Mouse (Mus musculus) hindbrain, embryonic 13.5 days (tissue): ENCODE measurements around the gene Klc2. TPM values are rescaled to one million over a fixed set of nuclear protein-coding genes. Genes with fewer than 3 reads are reported as not detected.
"Not testable (repeated sequence)": the region's sequence is repeated elsewhere in the genome, so short reads cannot be mapped to it uniquely, and the experiment has no call there.

Experiments
- ATAC-seq: fragments of 200-750 bp; cut with Nextera tagmentation; 2 replicates; pipeline ENCODE4 v1.8.0; 2017; ENCODE audit warnings: moderate TSS enrichment; ENCODE audit not compliant: low FRiP score
- H3K27ac ChIP-seq: fragments of 300-500 bp; sonication (generic); 2 replicates; pipeline ENCODE4 v1.5.1; 2015; ENCODE audit warnings: inconsistent platforms, mild to moderate bottlenecking, moderate library complexity
- H3K27me3 ChIP-seq: fragments of 300-500 bp; sonication (generic); 2 replicates; pipeline ENCODE4 v1.6.1; 2015; ENCODE audit warnings: mild to moderate bottlenecking, inconsistent platforms
- H3K36me3 ChIP-seq: fragments of 300-500 bp; sonication (generic); 2 replicates; pipeline ENCODE4 v1.6.1; 2015; ENCODE audit warnings: mild to moderate bottlenecking, inconsistent platforms
- H3K4me1 ChIP-seq: fragments of 300-500 bp; sonication (generic); replicated peaks from 2 replicates; pipeline ENCODE4 v1.6.1; 2015; ENCODE audit warnings: inconsistent platforms
- H3K4me2 ChIP-seq: fragments of 300-500 bp; sonication (generic); 2 replicates; pipeline ENCODE4 v1.6.1; 2015; ENCODE audit warnings: inconsistent platforms, mild to moderate bottlenecking, moderate library complexity
- H3K4me3 ChIP-seq: fragments of 300-500 bp; sonication (generic); 2 replicates; pipeline ENCODE4 v1.5.1; 2015; ENCODE audit warnings: mild to moderate bottlenecking, inconsistent platforms
- H3K9ac ChIP-seq: fragments of 300-500 bp; sonication (generic); 2 replicates; pipeline ENCODE4 v1.6.1; 2015; ENCODE audit warnings: mild to moderate bottlenecking, inconsistent platforms
- H3K9me3 ChIP-seq: fragments of 300-500 bp; sonication (generic); 2 replicates; pipeline ENCODE4 v1.6.1; 2016; ENCODE audit warnings: inconsistent platforms
- WGBS: fragments of 180-500 bp; shearing (Covaris S2); methylation state at CpG from one replicate; pipeline ENCODE4 v1.1.7; 2015; 5-methylcytosine and 5-hydroxymethylcytosine counted together
- polyA plus RNA-seq: library from polyadenylated mRNA; unstranded; fragments of >200 nt; fragmentation: Nextera tagmentation; extraction: Ambion mirVana; gene quantifications from 2 replicates; pipeline ENCODE4 v1.2.1, GENCODE M21; 2015

Gene Klc2
- polyA plus RNA-seq: 73.4 and 76.7 TPM in 2 replicates

DNA sequence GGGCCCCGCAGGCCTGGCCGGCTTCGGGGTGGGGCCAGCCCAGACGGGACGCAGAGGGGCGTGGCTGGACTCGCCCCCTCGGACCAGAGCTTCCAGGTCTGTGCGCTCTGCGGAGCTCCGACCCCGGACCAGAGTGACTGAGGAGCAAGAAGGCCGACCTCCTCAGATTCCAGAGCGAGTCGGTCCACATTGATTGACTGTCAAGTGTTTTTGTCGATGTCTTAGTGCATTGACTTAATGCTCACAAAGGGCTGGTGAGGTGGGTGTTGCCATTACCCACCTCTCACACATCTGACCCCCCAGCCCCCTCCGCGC, at the start of gene Klc2:
Gene Klc2 (minus strand): TSS at position 177 of the 315 bp plus-strand sequence.
- H3K4me1 ChIP-seq: peaks cover 26% of the 10 kb centered on the region
- peak within 1 kb of the TSS; percentile 90 for H3K4me3 ChIP-seq
- H3K36me3 ChIP-seq: peaks cover 17% of the 10 kb centered on the region
- WGBS: 1% methylated on average over 18 of the region's 18 CpGs
- H3K9ac ChIP-seq: peak within 1 kb of the TSS; percentile 94
- peak within 1 kb of the TSS; percentile 94 for H3K27ac ChIP-seq
- peak; percentile 50 for ATAC-seq
- no peaks in the 10 kb centered on the region for H3K27me3 ChIP-seq
- peak within 1 kb of the TSS; percentile 93 for H3K4me2 ChIP-seq
- H3K9me3 ChIP-seq: no peaks in the 10 kb centered on the region

- no peak for ATAC-seq
- H3K27ac ChIP-seq: no peak overlapping the region; the same call in 1 of the 2 replicates
- H3K9me3 ChIP-seq: no peaks in the 10 kb centered on the region
- H3K4me1 ChIP-seq: no peaks in the 10 kb centered on the region
- H3K36me3 ChIP-seq: peaks cover 3% of the 10 kb centered on the region; the same call in 1 of the 2 replicates
- no peak overlapping the region for H3K9ac ChIP-seq
- no peak overlapping the region for H3K4me3 ChIP-seq
- 95% methylated on average over 4 of the region's 4 CpGs for WGBS
- H3K27me3 ChIP-seq: no peaks in the 10 kb centered on the region
- no peak overlapping the region for H3K4me2 ChIP-seq
These were observed 49.1 kb upstream of the Klc2 start for GRCm38 (mm10) chr19:5167477-5167876.

GRCm38 (mm10) chr19:5164380-5164779, 46.0 kb upstream of the Klc2 start:
- H3K4me3 ChIP-seq: no peak overlapping the region
- no peaks in the 10 kb centered on the region for H3K9me3 ChIP-seq
- ATAC-seq: no peak
- no peak overlapping the region for H3K27ac ChIP-seq
- H3K4me1 ChIP-seq: no peaks in the 10 kb centered on the region
- no peaks in the 10 kb centered on the region for H3K27me3 ChIP-seq
- no peak overlapping the region for H3K4me2 ChIP-seq
- peaks cover 7% of the 10 kb centered on the region for H3K36me3 ChIP-seq
- no peak overlapping the region for H3K9ac ChIP-seq
- WGBS: 73% methylated on average over 2 of the region's 2 CpGs

- no peak overlapping the region for H3K4me3 ChIP-seq
- no peak for ATAC-seq
- H3K27me3 ChIP-seq: no peaks in the 10 kb centered on the region
- no peaks in the 10 kb centered on the region for H3K4me1 ChIP-seq
- H3K36me3 ChIP-seq: peaks cover 10% of the 10 kb centered on the region
- no peak overlapping the region for H3K4me2 ChIP-seq
- H3K9me3 ChIP-seq: no peaks in the 10 kb centered on the region
- H3K27ac ChIP-seq: no peak overlapping the region
- no peak overlapping the region for H3K9ac ChIP-seq
- 93% methylated on average over 3 of the region's 3 CpGs for WGBS
These were observed 43.6 kb upstream of the Klc2 start for GRCm38 (mm10) chr19:5161913-5162312.

DNA sequence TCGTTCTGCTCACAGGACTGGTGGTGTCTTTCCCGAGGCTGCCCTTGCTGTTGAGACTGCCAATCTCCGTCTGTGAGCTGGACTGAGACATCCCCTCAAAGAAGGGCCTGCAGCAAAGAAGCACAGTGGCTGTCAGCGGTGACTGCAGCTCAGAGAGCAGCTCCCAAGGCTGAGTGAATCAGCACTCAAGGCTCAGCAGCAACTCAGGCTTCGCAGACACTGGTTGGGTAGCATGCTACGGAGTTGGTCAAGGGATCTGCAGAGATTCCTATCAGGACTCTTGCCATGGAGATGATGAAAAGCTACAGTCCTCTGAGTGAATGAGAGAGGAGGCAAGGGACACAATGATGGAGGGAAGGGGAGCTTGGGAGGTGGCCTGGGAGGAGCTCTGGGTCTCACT, 33.9 kb upstream of the Klc2 start:
- peak overlapping the region; percentile 5; the same call in 1 of the 2 replicates for H3K27ac ChIP-seq
- peaks cover 48% of the 10 kb centered on the region for H3K36me3 ChIP-seq
- no peak overlapping the region for H3K4me2 ChIP-seq
- H3K4me3 ChIP-seq: no peak overlapping the region
- H3K9me3 ChIP-seq: no peaks in the 10 kb centered on the region
- H3K27me3 ChIP-seq: no peaks in the 10 kb centered on the region
- H3K4me1 ChIP-seq: no peaks in the 10 kb centered on the region
- no peak for ATAC-seq
- WGBS: 92% methylated on average over 6 of the region's 6 CpGs
- H3K9ac ChIP-seq: no peak overlapping the region

DNA sequence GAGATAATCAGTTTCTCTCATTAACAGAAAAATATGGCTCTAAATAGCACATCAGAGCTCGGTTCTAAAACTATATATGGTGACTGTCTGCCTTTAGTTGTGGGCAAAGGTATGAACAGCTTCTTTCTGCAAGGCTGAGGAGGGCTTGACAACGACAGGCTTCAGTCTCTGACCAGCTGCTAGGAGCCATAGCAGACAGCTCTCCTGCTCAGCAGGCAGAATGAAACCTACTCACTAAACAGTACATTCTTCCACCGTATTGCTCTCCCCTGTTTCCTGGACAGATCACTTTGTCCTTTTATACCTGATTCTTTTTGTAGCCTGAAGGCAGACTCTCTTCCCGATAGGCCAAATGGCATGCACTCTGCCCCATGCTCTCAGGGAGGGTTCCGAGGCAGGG, 33.4 kb upstream of the Klc2 start:
- H3K9ac ChIP-seq: no peak overlapping the region
- H3K9me3 ChIP-seq: no peaks in the 10 kb centered on the region
- 87% methylated on average over 5 of the region's 5 CpGs for WGBS
- H3K4me3 ChIP-seq: no peak overlapping the region
- H3K4me1 ChIP-seq: no peaks in the 10 kb centered on the region
- H3K27ac ChIP-seq: peak overlapping the region; percentile 5
- H3K4me2 ChIP-seq: no peak overlapping the region
- no peak for ATAC-seq
- H3K36me3 ChIP-seq: peaks cover 50% of the 10 kb centered on the region
- no peaks in the 10 kb centered on the region for H3K27me3 ChIP-seq

- Histone ChIP-seq H3K4me2 (no peak overlapping the region), H3K36me3 (peaks cover 54% of the 10 kb centered on the region), H3K27me3 (no peaks in the 10 kb centered on the region), H3K27ac (peak overlapping the region; percentile 5; the same call in 1 of the 2 replicates), H3K9me3 (no peaks in the 10 kb centered on the region), H3K4me3 (no peak overlapping the region), H3K4me1 (no peaks in the 10 kb centered on the region), H3K9ac (no peak overlapping the region)
- 46% methylated on average over 3 of the region's 3 CpGs for WGBS
- ATAC-seq: peak; percentile 54; the same call in 1 of the 2 replicates
These were observed 33.0 kb upstream of the Klc2 start for GRCm38 (mm10) chr19:5151331-5151730.

GRCm38 (mm10) chr19:5150358-5150757, 32.0 kb upstream of the Klc2 start:
- H3K4me2 ChIP-seq: no peak overlapping the region
- 92% methylated on average over 6 of the region's 6 CpGs for WGBS
- H3K27ac ChIP-seq: no peak overlapping the region
- no peak overlapping the region for H3K4me3 ChIP-seq
- no peaks in the 10 kb centered on the region for H3K9me3 ChIP-seq
- no peaks in the 10 kb centered on the region for H3K27me3 ChIP-seq
- H3K9ac ChIP-seq: no peak overlapping the region
- no peaks in the 10 kb centered on the region for H3K4me1 ChIP-seq
- peaks cover 54% of the 10 kb centered on the region for H3K36me3 ChIP-seq
- ATAC-seq: no peak

DNA sequence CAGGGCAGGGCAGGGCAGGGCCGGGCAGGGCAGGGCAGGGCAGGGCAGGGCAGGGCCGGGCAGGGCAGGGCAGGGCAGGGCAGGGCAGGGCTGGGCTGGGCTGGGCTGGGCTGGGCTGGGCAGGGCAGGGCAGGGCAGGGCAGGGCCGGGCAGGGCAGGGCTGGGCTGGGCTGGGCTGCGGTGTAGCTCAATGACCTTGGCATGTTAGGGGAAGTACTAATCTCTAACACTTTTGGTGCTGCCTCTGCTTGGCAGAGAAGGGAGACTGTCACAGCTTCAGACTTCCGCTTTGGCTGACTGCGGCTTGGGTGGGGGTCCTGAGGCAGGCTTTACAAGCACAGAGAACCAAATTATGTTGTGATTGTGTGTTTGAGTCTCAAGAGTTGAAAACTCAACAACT, 30.7 kb upstream of the Klc2 start:
- WGBS: 93% methylated on average over 4 of the region's 6 CpGs
- H3K4me1 ChIP-seq, H3K4me3 ChIP-seq, H3K27me3 ChIP-seq, ATAC-seq, H3K9me3 ChIP-seq, H3K9ac ChIP-seq, H3K27ac ChIP-seq, H3K4me2 ChIP-seq: not testable (repeated sequence)
- peaks cover 63% of the 10 kb centered on the region for H3K36me3 ChIP-seq

DNA sequence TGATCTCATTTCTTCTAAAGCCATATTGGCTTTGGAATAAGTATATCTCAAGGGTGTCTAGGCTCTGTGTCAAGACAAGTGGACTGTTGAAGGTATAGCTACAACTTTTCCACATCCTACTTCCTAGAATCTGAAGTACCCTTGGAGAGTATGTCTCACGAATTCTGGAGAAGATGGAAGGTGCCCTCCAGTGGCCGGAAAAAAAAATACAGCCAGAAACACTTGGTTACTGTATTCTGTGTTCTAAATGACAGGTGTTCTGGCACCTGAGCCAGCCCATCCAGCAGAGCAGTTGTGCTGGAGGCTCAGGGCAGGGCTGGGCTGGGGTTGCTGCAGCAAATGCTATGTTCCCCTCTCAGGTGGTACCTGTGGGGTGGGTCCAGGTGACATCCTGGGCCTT, 21.3 kb upstream of the Klc2 start:
- Histone ChIP-seq H3K9me3 (no peaks in the 10 kb centered on the region), H3K4me1 (no peaks in the 10 kb centered on the region), H3K27ac (no peak overlapping the region), H3K4me2 (no peak overlapping the region), H3K9ac (no peak overlapping the region), H3K36me3 (peaks cover 71% of the 10 kb centered on the region), H3K4me3 (no peak overlapping the region), H3K27me3 (no peaks in the 10 kb centered on the region)
- no peak for ATAC-seq
- 5% methylated on average over 2 of the region's 2 CpGs for WGBS

DNA sequence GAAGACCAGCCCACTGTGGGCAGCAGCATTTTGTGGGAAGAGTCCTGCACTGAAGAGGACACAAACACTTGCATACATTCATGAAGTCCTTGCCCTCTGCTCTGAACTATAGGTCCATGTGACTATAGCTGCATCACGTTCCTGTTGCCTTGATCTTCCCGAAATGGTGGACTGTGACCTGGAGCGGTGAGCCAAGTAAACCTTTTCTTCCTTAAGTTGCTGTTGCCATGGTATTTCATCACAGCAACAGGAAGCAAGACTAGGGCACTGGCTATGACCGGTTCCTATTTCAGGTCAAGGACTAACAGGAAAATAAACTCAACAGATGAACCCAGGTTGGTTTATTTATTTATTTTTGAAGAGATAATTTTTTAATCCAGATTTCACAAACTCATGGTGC, 12.9 kb upstream of the Klc2 start:
- H3K9ac ChIP-seq: no peak overlapping the region
- no peak for ATAC-seq
- H3K27ac ChIP-seq: no peak overlapping the region
- H3K4me2 ChIP-seq: no peak overlapping the region
- WGBS: 81% methylated on average over 4 of the region's 4 CpGs
- H3K9me3 ChIP-seq: no peaks in the 10 kb centered on the region
- no peaks in the 10 kb centered on the region for H3K4me1 ChIP-seq
- H3K36me3 ChIP-seq: peaks cover 34% of the 10 kb centered on the region
- H3K4me3 ChIP-seq: no peak overlapping the region
- 0 out of 2 replicates have a peak, but pooled peaks cover 3% of the 10 kb centered on the region for H3K27me3 ChIP-seq

DNA sequence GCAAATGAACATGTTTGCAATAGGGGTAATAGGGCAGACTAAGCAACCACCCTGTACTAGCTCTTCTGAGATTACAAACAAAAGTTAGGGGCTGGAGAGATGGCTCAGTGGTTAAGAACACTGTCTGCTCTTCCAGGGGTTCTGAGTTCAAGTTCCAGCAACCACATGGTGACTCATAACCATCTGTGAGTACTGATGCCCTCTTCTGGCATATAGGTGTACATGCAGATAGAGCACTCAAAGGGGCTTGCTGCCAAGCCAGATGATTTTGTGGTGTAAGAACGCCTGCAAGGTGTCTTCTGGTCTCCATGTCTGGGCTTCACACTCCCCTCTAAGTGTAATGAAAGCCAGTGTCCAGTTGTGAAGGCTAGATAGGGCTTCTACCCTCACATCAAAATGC, 11.4 kb upstream of the Klc2 start:
- no peak overlapping the region for H3K4me2 ChIP-seq

DNA sequence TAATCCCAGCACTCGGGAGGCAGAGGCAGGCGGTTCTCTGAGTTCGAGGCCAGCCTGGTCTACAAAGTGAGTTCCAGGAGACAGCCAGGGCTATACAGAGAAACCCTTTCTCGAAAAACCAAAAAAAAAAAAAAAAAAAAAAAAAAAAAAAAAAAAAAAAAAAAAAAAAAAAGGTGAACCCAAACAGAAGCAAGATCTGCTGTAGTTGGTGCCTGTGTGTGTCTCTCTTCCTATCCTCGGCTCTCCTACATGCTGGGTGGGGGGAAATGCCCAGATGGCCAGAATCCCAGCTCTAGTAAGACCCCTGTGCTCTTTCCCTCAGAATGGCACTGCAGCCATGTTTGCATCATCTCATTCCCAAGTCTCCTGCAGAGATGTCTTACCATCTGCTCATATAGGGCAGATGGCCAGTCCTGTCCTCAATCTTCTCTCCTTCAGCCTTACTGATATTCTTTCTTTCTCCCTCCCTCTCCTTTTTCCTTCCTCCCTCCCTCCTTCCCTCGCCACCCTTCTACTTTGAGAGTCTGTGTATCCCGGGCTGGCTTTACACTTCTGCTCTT, 5.8 kb upstream of the Klc2 start:
- no peak for ATAC-seq
- Histone ChIP-seq H3K9ac (no peak overlapping the region), H3K4me3 (no peak overlapping the region), H3K4me1 (peaks cover 2% of the 10 kb centered on the region), H3K36me3 (no peaks in the 10 kb centered on the region), H3K27ac (no peak overlapping the region; the same call in 1 of the 2 replicates), H3K9me3 (no peaks in the 10 kb centered on the region), H3K4me2 (no peak overlapping the region), H3K27me3 (0 out of 2 replicates have a peak, but pooled peaks cover 3% of the 10 kb centered on the region)
- WGBS: 66% methylated on average over 7 of the region's 7 CpGs

More for the DNA sequence above, 11.4 kb upstream of the Klc2 start:
- no peaks in the 10 kb centered on the region for H3K4me1 ChIP-seq
- H3K4me3 ChIP-seq: no peak overlapping the region
- WGBS: 39% methylated on average over 1 of the region's 1 CpGs
- no peak overlapping the region for H3K9ac ChIP-seq
- no peaks in the 10 kb centered on the region for H3K9me3 ChIP-seq
- peaks cover 21% of the 10 kb centered on the region for H3K36me3 ChIP-seq
- H3K27ac ChIP-seq: no peak overlapping the region
- no peak for ATAC-seq
- H3K27me3 ChIP-seq: 0 out of 2 replicates have a peak, but pooled peaks cover 3% of the 10 kb centered on the region
